Mouse (Mus musculus) olfactory bulb, adult 2 months (tissue): ENCODE data around the gene Coa6.
A peak's percentile ranks its signal among the peaks of the same experiment; 100 is the strongest.

Experiments used
- CTCF ChIP-seq: fragments of 200-500 bp; IDR thresholded peaks from 2 replicates; pipeline ENCODE4 v1.5.1; 2012; ENCODE audit warnings: low read depth, mild to moderate bottlenecking, low read length, moderate library complexity; ENCODE audit not compliant: insufficient read depth
- POLR2A ChIP-seq: fragments of 200-500 bp; IDR thresholded peaks from 2 replicates; pipeline ENCODE4 v1.6.1; 2012; ENCODE audit warnings: mild to moderate bottlenecking, low read depth, low read length, moderate library complexity; ENCODE audit not compliant: insufficient read depth

GRCm38 (mm10) chr8:126474299-126475187 lies 52.2 kb downstream of the Coa6 start, which contains the start of gene Tarbp1:
- 0 out of 2 replicates have a peak, but pooled peaks have one; percentile 8 for TF ChIP-seq CTCF
- peak; percentile 74 for TF ChIP-seq POLR2A
